21 mouse cellular contexts compared by ENCODE assay signal in the genomic region with DNA sequence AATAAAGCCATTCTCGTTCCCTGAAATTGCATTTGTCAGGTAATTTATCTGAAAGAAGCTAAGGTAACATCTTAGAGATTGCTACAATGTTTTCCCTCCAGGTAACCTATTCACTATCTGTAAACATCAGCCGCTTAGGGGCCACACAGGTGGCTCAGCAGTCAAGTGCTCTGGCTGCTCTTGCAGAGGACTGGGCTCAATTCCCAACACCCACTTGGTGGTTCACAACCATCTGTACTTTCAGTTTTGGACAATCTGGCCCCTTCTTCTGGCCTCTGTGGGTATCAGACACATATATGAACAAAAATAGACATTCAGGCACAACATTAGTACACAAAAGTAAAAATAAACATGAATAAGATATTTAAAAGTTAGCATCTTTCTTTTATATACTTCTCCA.
DNase-seq lines count a peak whose midpoint lies in the region; ATAC-seq and TF ChIP-seq lines count a peak whose summit lies in the region.
"Had no signal": no experiment of that assay in that cellular context is flagged by ENCODE, and none has a peak within 500 bp of the region (broad histone marks: within the 10 kb centered on the region; RNA-seq: fewer than 3 reads in every experiment).

No protein-coding gene starts in this region.

- no peak overlapping the region for H3K4me2 ChIP-seq in hindbrain, postnatal 0 days (ENCODE audit: low read depth, low read length)
- no peak overlapping the region for H3K4me2 ChIP-seq in hindbrain, embryonic 14.5 days (replicated peaks)
- H3K4me2 ChIP-seq: embryonic facial prominence, embryonic 12.5 days; forebrain, embryonic 15.5 days; heart, embryonic 11.5 days; heart, embryonic 15.5 days; hindbrain, embryonic 13.5 days had no signal

- H3K9ac ChIP-seq in hindbrain, postnatal 0 days (replicated peaks; ENCODE audit: low read length) = no peak overlapping the region
- no peak overlapping the region for H3K9ac ChIP-seq in hindbrain, embryonic 14.5 days
- H3K9ac ChIP-seq: embryonic facial prominence, embryonic 12.5 days; forebrain, embryonic 15.5 days; heart, embryonic 15.5 days; hindbrain, embryonic 13.5 days had no signal

- H3K4me3 ChIP-seq in hindbrain, postnatal 0 days (ENCODE audit: low read length) = no peak overlapping the region
- no peak overlapping the region for H3K4me3 ChIP-seq in hindbrain, embryonic 14.5 days (replicated peaks; ENCODE audit: low read length)
- H3K4me3 ChIP-seq: embryonic facial prominence, embryonic 12.5 days; forebrain, embryonic 15.5 days; heart, adult 2 months; heart, embryonic 15.5 days; hindbrain, embryonic 13.5 days had no signal

- no peaks in the 10 kb centered on the region for H3K9me3 ChIP-seq in hindbrain, postnatal 0 days (ENCODE audit: low read length)
- H3K9me3 ChIP-seq in hindbrain, embryonic 14.5 days (ENCODE audit: control insufficient read depth, low read length) = no peaks in the 10 kb centered on the region
- H3K9me3 ChIP-seq: embryonic facial prominence, embryonic 12.5 days; forebrain, embryonic 15.5 days; heart, embryonic 15.5 days; hindbrain, embryonic 13.5 days had no signal

- no peaks in the 10 kb centered on the region for H3K27me3 ChIP-seq in hindbrain, postnatal 0 days (ENCODE audit: insufficient read depth, low read length)
- H3K27me3 ChIP-seq in hindbrain, embryonic 14.5 days (ENCODE audit: control insufficient read depth, insufficient read depth, low read length) = no peaks in the 10 kb centered on the region
- H3K27me3 ChIP-seq: embryonic facial prominence, embryonic 12.5 days; forebrain, embryonic 15.5 days; heart, embryonic 15.5 days; hindbrain, embryonic 13.5 days; Patski had no signal

- 68% methylated on average over 2 of the region's 2 CpGs for WGBS in hindbrain, postnatal 0 days
- 73% methylated on average over 2 of the region's 2 CpGs for WGBS in hindbrain, embryonic 14.5 days

- H3K27ac ChIP-seq in hindbrain, postnatal 0 days = no peak overlapping the region
- no peak overlapping the region for H3K27ac ChIP-seq in hindbrain, embryonic 14.5 days
- H3K27ac ChIP-seq: embryonic facial prominence, embryonic 12.5 days; forebrain, embryonic 15.5 days; heart, adult 2 months; heart, embryonic 15.5 days; hindbrain, embryonic 13.5 days had no signal

- DNase-seq in hindbrain, postnatal 0 days (ENCODE audit: low spot score) = peak; percentile 19
- no peak for DNase-seq in hindbrain, embryonic 14.5 days (ENCODE audit: low spot score)
- peak; percentile 37 to 42 for DNase-seq in cerebellum, adult 18-20 months
- peak; percentile 47 for DNase-seq in cerebellum, adult 9-11 months
- peak; percentile 37 to 38 for DNase-seq in cerebellum, postnatal 36 days
- DNase-seq in adrenal gland, postnatal 14 days = no peak
- no peak for DNase-seq in layer of hippocampus, postnatal 25 days (ENCODE audit: extremely low spot score in 1 of 2, low spot score in 1 of 2)
- DNase-seq: adrenal gland, postnatal 25 days; gastrocnemius, postnatal 10 days; heart, adult 2 months; heart, postnatal 14 days; kidney, adult 8-10 months had no signal

- no peak for ATAC-seq in hindbrain, postnatal 0 days
- no peak for ATAC-seq in hindbrain, embryonic 14.5 days (ENCODE audit: low FRiP score)
- no peak for ATAC-seq in inflammation-experienced regulatory T-cells, adult 6 months
- ATAC-seq: activated CD4-positive, CD25-positive, alpha-beta regulatory T cell, adult 4 months; forebrain, embryonic 15.5 days; intestine, postnatal 0 days; Patski had no signal

- no peak for TF ChIP-seq CTCF in hindbrain, postnatal 0 days (IDR thresholded peaks at IDR 0.05; ENCODE audit: low read depth)

- H3K36me3 ChIP-seq in hindbrain, postnatal 0 days (ENCODE audit: insufficient read depth, low read length) = no peaks in the 10 kb centered on the region
- no peaks in the 10 kb centered on the region for H3K36me3 ChIP-seq in hindbrain, embryonic 14.5 days (replicated peaks; ENCODE audit: control insufficient read depth, insufficient read depth)
- H3K36me3 ChIP-seq: embryonic facial prominence, embryonic 12.5 days; forebrain, embryonic 15.5 days; heart, embryonic 15.5 days; hindbrain, embryonic 13.5 days had no signal

- no peaks in the 10 kb centered on the region for H3K4me1 ChIP-seq in hindbrain, postnatal 0 days (ENCODE audit: insufficient read depth, low read length)
- no peaks in the 10 kb centered on the region for H3K4me1 ChIP-seq in hindbrain, embryonic 14.5 days (replicated peaks; ENCODE audit: control insufficient read depth, insufficient read depth, low read length)
- H3K4me1 ChIP-seq: embryonic facial prominence, embryonic 12.5 days; forebrain, embryonic 15.5 days; heart, embryonic 15.5 days; hindbrain, embryonic 13.5 days had no signal

Comparison
In these comparisons a context has a peak if more than half of its experiments do, and no peak if none do; other contexts are left out.
1. DNase-seq: peak in hindbrain, postnatal 0 days (single experiment), cerebellum, adult 18-20 months (2 of 2), cerebellum, adult 9-11 months (single experiment) and cerebellum, postnatal 36 days (2 of 2); none in hindbrain, embryonic 14.5 days (single experiment), adrenal gland, postnatal 14 days (single experiment) and layer of hippocampus, postnatal 25 days (0 of 2).